Mouse (Mus musculus) thymus, adult 18-20 months (tissue): ENCODE data around the gene Ttbk2.

Source experiments
- DNase-seq, 2 experiments: peaks; one replicate each; pipeline ENCODE4 v3.0.0; 2022; ENCODE audit warnings: mixed read lengths in 2 of 2

Ttbk2 gene

GRCm38 (mm10) chr2:120731877-120732530 is 118.4 kb downstream of the Ttbk2 start:
- DNase-seq: no peak

- peak; percentile 87 to 88 for DNase-seq
Measured at GRCm38 (mm10) chr2:120731167-120731862, 119.1 kb downstream of the Ttbk2 start.

- DNase-seq: peak; percentile 24 to 43
Measured at GRCm38 (mm10) chr2:120730639-120731166, 119.7 kb downstream of the Ttbk2 start.

DNA sequence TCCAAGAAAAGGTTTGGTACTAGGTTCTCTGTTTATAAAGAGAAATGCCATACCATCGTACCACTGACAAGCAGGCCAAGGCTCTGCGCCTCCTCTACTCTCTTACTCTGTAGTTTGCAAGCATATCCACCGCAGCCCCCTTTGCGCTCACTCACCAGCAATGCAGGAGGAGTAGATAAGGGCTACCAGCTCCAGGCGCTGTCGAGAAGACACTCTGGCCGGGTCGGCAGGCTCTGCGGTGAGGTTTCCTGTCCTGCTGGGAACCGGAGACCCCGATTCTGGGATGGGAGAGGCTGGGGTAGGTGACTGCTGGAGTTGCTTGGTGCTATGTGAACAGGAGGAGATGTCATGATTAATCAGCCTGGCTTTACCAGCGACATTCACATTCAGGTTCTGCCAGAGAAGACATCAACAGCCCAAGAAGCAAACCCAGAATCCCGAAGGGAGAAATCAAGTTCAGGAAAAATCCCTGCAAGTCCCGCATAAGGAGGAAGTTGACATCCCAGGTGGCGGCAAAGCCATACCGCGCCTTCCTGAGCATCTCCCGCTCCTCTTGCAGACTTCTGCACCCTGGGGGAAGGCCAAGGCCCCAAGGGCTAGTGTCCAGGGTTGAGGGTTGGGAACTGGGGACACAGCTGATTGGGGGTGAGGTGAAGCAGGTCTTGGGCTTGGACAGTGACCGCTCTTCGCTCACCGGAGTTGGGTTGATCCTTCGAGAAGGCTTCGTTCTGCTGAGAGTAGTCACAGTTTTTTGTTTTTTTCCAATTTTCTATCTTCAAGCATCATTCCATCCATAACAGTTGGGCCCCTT is 120.4 kb downstream of the Ttbk2 start:
- peak; percentile 15 to 26 for DNase-seq

DNA sequence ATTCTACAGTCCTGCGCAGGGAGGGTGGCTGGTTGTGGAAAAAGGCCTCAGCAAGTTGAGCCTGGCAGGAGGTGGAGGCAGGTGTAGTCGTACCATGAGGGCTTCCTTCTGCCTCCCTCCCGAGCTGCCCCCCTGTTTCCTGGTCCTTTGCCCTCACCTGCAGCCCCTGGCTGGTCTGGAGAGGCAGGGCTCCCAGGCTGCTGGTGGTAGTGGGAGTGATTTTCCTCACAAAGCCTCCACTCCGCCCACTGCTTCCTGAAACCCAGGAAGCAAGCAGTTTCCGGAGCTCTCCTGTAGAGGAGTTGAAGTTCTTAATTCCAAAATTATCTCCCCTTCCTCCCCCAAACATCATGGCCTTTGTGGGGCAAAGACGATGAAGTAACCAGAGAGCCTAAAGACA is 126.2 kb downstream of the Ttbk2 start:
- DNase-seq: no peak

GRCm38 (mm10) chr2:120723621-120724020 is 126.8 kb downstream of the Ttbk2 start:
- no peak for DNase-seq

- DNase-seq: no peak
Measured at GRCm38 (mm10) chr2:120722491-120722890, 127.9 kb downstream of the Ttbk2 start.

GRCm38 (mm10) chr2:120721911-120722310 is 128.5 kb downstream of the Ttbk2 start:
- DNase-seq: no peak

DNA sequence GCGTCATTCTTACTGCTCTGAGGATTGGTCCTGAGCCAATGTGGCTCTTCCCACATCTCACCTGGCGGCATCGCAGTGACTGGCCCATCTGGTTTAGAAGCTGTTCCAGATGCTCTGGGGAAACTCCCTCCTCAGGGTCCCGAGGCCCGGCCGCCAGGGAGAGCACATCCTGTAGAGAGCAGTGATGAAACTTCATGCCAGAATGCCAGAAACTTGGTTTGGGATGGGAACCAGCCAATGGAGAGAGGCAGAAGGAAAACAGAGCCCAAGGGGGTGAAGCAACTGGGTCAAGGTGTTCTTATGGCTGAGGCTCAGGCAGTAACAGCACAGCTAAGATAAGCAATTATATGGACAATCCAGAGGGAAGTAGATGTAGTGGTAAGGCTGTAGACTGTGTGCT is 129.6 kb downstream of the Ttbk2 start:
- no peak for DNase-seq

GRCm38 (mm10) chr2:120718496-120718895 is 131.9 kb downstream of the Ttbk2 start:
- no peak for DNase-seq

- no peak for DNase-seq
Measured at GRCm38 (mm10) chr2:120713441-120713840, 137.0 kb downstream of the Ttbk2 start.

DNA sequence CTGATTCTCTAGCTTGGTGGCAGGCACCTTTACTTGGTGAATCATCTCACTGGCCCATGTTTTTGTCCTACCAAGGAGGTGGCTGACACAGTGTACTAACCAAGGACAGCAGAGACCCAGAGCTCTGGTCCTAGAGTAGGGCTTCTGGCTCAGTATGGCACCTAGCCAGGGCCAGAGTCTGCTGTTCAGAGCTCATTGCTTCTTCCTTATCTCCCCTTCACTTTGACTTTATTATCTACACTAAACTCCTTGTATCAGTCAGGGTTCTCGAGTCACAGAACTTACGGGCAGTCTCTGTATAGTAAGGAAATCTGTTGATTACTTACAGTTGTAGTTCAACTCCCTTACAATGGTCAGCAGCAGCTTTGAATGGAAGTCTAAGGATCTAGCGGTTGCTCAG is 139.5 kb downstream of the Ttbk2 start:
- no peak for DNase-seq

- peak; percentile 28 to 54 for DNase-seq
Measured at GRCm38 (mm10) chr2:120710154-120710553, 140.2 kb downstream of the Ttbk2 start.

GRCm38 (mm10) chr2:120707041-120707440 is 143.4 kb downstream of the Ttbk2 start:
- DNase-seq: peak in 1 of 2 experiments; percentile 22

GRCm38 (mm10) chr2:120702675-120703074 is 147.7 kb downstream of the Ttbk2 start:
- no peak for DNase-seq

- DNase-seq: no peak
Measured at GRCm38 (mm10) chr2:120700379-120700885, 150.0 kb downstream of the Ttbk2 start.

DNA sequence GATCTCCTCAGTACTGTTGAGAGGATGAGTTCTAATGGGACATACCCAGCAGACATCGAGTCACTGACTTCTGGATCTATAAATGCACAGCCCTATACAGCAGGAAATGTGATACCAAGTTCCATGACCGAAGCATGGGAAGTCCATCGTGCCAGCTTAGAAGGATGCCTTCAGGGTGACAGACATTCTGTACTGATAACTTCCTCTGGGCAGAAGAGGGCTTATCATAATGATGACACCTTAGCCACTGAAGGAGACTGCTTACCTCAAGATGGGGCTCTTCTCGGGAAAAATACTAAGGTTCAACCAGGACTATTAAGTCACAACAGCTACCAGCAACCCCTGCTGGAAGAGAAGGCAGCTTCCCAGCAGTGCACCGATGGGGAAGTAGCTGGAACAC is 152.6 kb downstream of the Ttbk2 start:
- DNase-seq: no peak
